ENCODE assay signal across 33 mouse cellular contexts in the genomic region with DNA sequence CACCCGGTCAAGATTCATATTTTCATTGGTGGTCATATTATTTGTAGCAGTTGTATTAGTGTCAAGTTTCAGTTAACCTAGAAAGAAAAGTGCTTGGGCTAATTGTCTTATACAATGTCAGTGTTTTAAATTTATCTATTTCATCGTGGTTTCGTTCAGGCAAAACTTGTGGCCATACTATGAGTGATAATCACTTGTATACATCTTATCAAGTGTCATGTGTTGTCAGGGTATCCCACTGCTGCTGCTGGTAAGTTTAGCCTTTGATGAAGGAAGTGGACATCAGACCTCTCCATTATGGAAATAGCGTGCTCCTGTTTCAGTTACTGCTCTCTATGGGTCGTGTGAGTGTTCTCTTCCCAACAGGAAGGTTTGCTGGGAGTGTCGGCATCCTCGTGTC.
"Had no signal": no experiment of that assay in that cellular context is flagged by ENCODE, and none has a peak within 500 bp of the region (broad histone marks: within the 10 kb centered on the region; RNA-seq: fewer than 3 reads in every experiment).

No protein-coding gene starts in this region.

- H3K4me1 ChIP-seq: heart, embryonic 10.5 days; heart, embryonic 12.5 days; heart, embryonic 13.5 days; heart, embryonic 15.5 days; hindbrain, embryonic 10.5 days; hindbrain, embryonic 12.5 days; hindbrain, embryonic 13.5 days; hindbrain, embryonic 15.5 days; intestine, embryonic 15.5 days; kidney, embryonic 15.5 days had no signal

- ATAC-seq: hindbrain, embryonic 16.5 days; hindbrain, postnatal 0 days; inflammation-experienced regulatory T-cells, adult 6 months; intestine, embryonic 15.5 days; intestine, embryonic 16.5 days; intestine, postnatal 0 days had no signal

- H3K27me3 ChIP-seq: heart, embryonic 12.5 days; heart, embryonic 13.5 days; heart, embryonic 15.5 days; hindbrain, embryonic 12.5 days; hindbrain, embryonic 13.5 days; hindbrain, embryonic 15.5 days; intestine, embryonic 15.5 days; kidney, embryonic 15.5 days had no signal

- H3K9me3 ChIP-seq: heart, embryonic 10.5 days; heart, embryonic 12.5 days; heart, embryonic 13.5 days; heart, embryonic 15.5 days; hindbrain, embryonic 10.5 days; hindbrain, embryonic 12.5 days; hindbrain, embryonic 13.5 days; hindbrain, embryonic 15.5 days; intestine, embryonic 15.5 days; kidney, embryonic 15.5 days had no signal

- H3K4me2 ChIP-seq: heart, embryonic 11.5 days; heart, embryonic 12.5 days; heart, embryonic 13.5 days; heart, embryonic 15.5 days; hindbrain, embryonic 12.5 days; hindbrain, embryonic 13.5 days; hindbrain, embryonic 14.5 days; hindbrain, embryonic 15.5 days; intestine, embryonic 15.5 days; kidney, embryonic 15.5 days had no signal

- H3K27ac ChIP-seq: heart, embryonic 10.5 days; heart, embryonic 13.5 days; heart, embryonic 15.5 days; hindbrain, embryonic 10.5 days; hindbrain, embryonic 12.5 days; hindbrain, embryonic 13.5 days; hindbrain, embryonic 14.5 days; hindbrain, embryonic 15.5 days; hindbrain, postnatal 0 days; intestine, embryonic 15.5 days; kidney, embryonic 15.5 days; kidney, postnatal 0 days; layer of hippocampus, adult 2 months; left cerebral cortex, adult 2 months had no signal

- DNase-seq: heart, postnatal 10 days; heart, postnatal 14 days; heart, postnatal 36 days; heart, postnatal 4 days; kidney, adult 11 months; kidney, adult 18-20 months; kidney, adult 2 months; kidney, postnatal 10 days; kidney, postnatal 14 days; kidney, postnatal 25 days; kidney, postnatal 4 days; layer of hippocampus, adult 9-11 months; layer of hippocampus, postnatal 36 days had no signal

- H3K4me3 ChIP-seq: heart, embryonic 10.5 days; heart, embryonic 12.5 days; heart, embryonic 13.5 days; heart, embryonic 15.5 days; hindbrain, embryonic 10.5 days; hindbrain, embryonic 12.5 days; hindbrain, embryonic 13.5 days; hindbrain, embryonic 15.5 days; intestine, embryonic 15.5 days; kidney, embryonic 15.5 days; layer of hippocampus, adult 2 months; left cerebral cortex, adult 2 months had no signal

- H3K9ac ChIP-seq: heart, embryonic 12.5 days; heart, embryonic 13.5 days; heart, embryonic 15.5 days; hindbrain, embryonic 12.5 days; hindbrain, embryonic 13.5 days; hindbrain, embryonic 14.5 days; hindbrain, embryonic 15.5 days; intestine, embryonic 15.5 days; kidney, embryonic 15.5 days had no signal

- H3K36me3 ChIP-seq: heart, embryonic 10.5 days; heart, embryonic 12.5 days; heart, embryonic 13.5 days; heart, embryonic 15.5 days; intestine, embryonic 15.5 days; kidney, embryonic 15.5 days had no signal
